Mouse (Mus musculus) left cerebral cortex, postnatal 36 days (tissue): ENCODE data around the gene Nr1d1. TPM values are rescaled to one million over a fixed set of nuclear protein-coding genes. Genes with fewer than 3 reads are reported as not detected.

Experiments used
- DNase-seq, 2 experiments: peaks; one replicate each; pipeline ENCODE4 v3.0.0; 2021 to 2022; ENCODE audit warnings: low spot score in 2 of 2, mixed read lengths in 1 of 2
- intact Hi-C: fragments of 180-260 bp; cut with DNase I; formaldehyde crosslinking; loops from one replicate; pipeline ENCODE4 v1.15.1; 2025
- total RNA-seq, 2 experiments: library from RNA; stranded (reverse); gene quantifications; 2 replicates each; pipeline ENCODE4 v1.2.3; 2021

The Nr1d1 gene
- total RNA-seq, 2 experiments from 2014 or later: 117 to 141 TPM

GRCm38 (mm10) chr11:98761939-98762338, 13.2 kb downstream of the Nr1d1 start:
- DNase-seq: no peak
- intact Hi-C loops: loop anchor here (5.0 kb wide), 1 partner anchor 45 kb away; no protein-coding TSS in a partner anchor

- intact Hi-C loops: no loop called here
- DNase-seq: no peak
These were observed 18.4 kb downstream of the Nr1d1 start for GRCm38 (mm10) chr11:98756711-98757110.

- DNase-seq: no peak
These were observed 19.3 kb downstream of the Nr1d1 start for GRCm38 (mm10) chr11:98755726-98756380.

GRCm38 (mm10) chr11:98754621-98755181, 20.4 kb downstream of the Nr1d1 start:
- intact Hi-C loops: no loop called here
- DNase-seq: peak; percentile 60 to 70

More at GRCm38 (mm10) chr11:98755726-98756380, 19.3 kb downstream of the Nr1d1 start:
- intact Hi-C loops: no loop called here

- intact Hi-C loops: no loop called here
- DNase-seq: no peak
These were observed 20.9 kb downstream of the Nr1d1 start for GRCm38 (mm10) chr11:98754151-98754620.

- intact Hi-C loops: no loop called here
- DNase-seq: no peak
These were observed 21.9 kb downstream of the Nr1d1 start for GRCm38 (mm10) chr11:98753264-98753663.

GRCm38 (mm10) chr11:98752562-98753140, 22.5 kb downstream of the Nr1d1 start:
- intact Hi-C loops: no loop called here
- no peak for DNase-seq

- intact Hi-C loops: no loop called here
- DNase-seq: no peak
These were observed 23.8 kb downstream of the Nr1d1 start for GRCm38 (mm10) chr11:98751221-98751782.

GRCm38 (mm10) chr11:98750351-98751201, 24.6 kb downstream of the Nr1d1 start:
- intact Hi-C loops: no loop called here
- DNase-seq: peak; percentile 75 to 80

- intact Hi-C loops: no loop called here
- DNase-seq: peak in 1 of 2 experiments; percentile 44
These were observed 25.4 kb downstream of the Nr1d1 start for GRCm38 (mm10) chr11:98749716-98750115.

GRCm38 (mm10) chr11:98748506-98749416, 26.4 kb downstream of the Nr1d1 start:
- DNase-seq: no peak
- intact Hi-C loops: no loop called here

- intact Hi-C loops: loop anchor here (2.0 kb wide), 1 partner anchor 35 kb away; no protein-coding TSS in a partner anchor
- DNase-seq: peak in 1 of 2 experiments; percentile 49
These were observed 27.2 kb downstream of the Nr1d1 start for GRCm38 (mm10) chr11:98747804-98748505.

GRCm38 (mm10) chr11:98746855-98747693, 28.1 kb downstream of the Nr1d1 start:
- DNase-seq: peak; percentile 92 to 95
- intact Hi-C loops: loop anchor here (2.0 kb wide), 1 partner anchor 36 kb away; no protein-coding TSS in a partner anchor

- no peak for DNase-seq
- intact Hi-C loops: loop anchor here (2.0 kb wide), 1 partner anchor 37 kb away; no protein-coding TSS in a partner anchor
These were observed 28.9 kb downstream of the Nr1d1 start for GRCm38 (mm10) chr11:98745932-98746853.

GRCm38 (mm10) chr11:98744456-98745019, 30.6 kb downstream of the Nr1d1 start:
- intact Hi-C loops: no loop called here
- no peak for DNase-seq
